9 mouse cellular contexts compared by ENCODE assay signal in the genomic region with DNA sequence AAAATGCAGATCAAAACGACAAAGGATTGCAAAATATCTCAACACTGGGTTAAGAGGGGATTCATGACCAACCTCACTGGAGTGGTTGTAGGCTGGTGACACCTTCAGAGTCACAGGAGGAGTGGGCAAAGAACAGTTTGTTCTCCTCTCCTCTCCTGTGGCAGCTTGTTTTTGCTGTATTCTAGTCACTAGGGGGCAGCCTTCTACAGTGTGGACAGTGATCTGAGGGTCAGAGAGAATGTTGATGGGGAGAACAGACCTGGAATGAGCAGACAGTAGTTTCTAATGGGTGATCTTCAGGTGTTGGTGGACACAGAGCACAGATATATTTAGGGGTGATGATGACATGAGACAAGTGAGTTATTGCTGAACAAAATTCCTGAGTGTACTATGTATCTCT. TPM values are rescaled to one million over a fixed set of nuclear protein-coding genes. Genes with fewer than 3 reads are reported as not detected.
DNase-seq lines count a peak whose midpoint lies in the region; ATAC-seq and TF ChIP-seq lines count a peak whose summit lies in the region.
"Had no signal": no experiment of that assay in that cellular context is flagged by ENCODE, and none has a peak within 500 bp of the region (broad histone marks: within the 10 kb centered on the region; RNA-seq: fewer than 3 reads in every experiment).

No protein-coding gene starts in this region.

- no peak overlapping the region for H3K27ac ChIP-seq in forebrain, embryonic 11.5 days (ENCODE audit: low read depth, low read length)
- H3K27ac ChIP-seq in forebrain, embryonic 16.5 days (ENCODE audit: low read length), result no peak overlapping the region
- H3K27ac ChIP-seq in spleen, adult 2 months (ENCODE audit: insufficient read depth, low read length), result no peak overlapping the region
- no peak overlapping the region for H3K27ac ChIP-seq in forebrain, postnatal 0 days (ENCODE audit: low read depth, low read length)
- H3K27ac ChIP-seq in liver, embryonic 16.5 days (ENCODE audit: low read length), result no peak overlapping the region
- H3K27ac ChIP-seq: heart, embryonic 15.5 days had no signal

- TF ChIP-seq CTCF in spleen, adult 2 months (IDR thresholded peaks at IDR 0.05; ENCODE audit: extremely low read depth, insufficient read depth, insufficient read length, insufficient replicate concordance), result peak; percentile 3; the same call in 1 of the 2 replicates
- TF ChIP-seq CTCF in forebrain, postnatal 0 days (IDR thresholded peaks at IDR 0.05; ENCODE audit: low read depth), result peak; percentile 73

- no peak overlapping the region for H3K9ac ChIP-seq in forebrain, embryonic 11.5 days (ENCODE audit: low read length)
- no peak overlapping the region for H3K9ac ChIP-seq in forebrain, embryonic 16.5 days (replicated peaks; ENCODE audit: low read depth, low read length)
- H3K9ac ChIP-seq in forebrain, postnatal 0 days, result no peak overlapping the region
- H3K9ac ChIP-seq in liver, embryonic 16.5 days (ENCODE audit: low read depth, low read length), result no peak overlapping the region
- H3K9ac ChIP-seq: heart, embryonic 15.5 days had no signal

- TF ChIP-seq POLR2A in spleen, adult 2 months (IDR thresholded peaks at IDR 0.05; ENCODE audit: low read depth, low read length), result no peak

- no peaks in the 10 kb centered on the region for H3K4me1 ChIP-seq in forebrain, embryonic 11.5 days (replicated peaks; ENCODE audit: control insufficient read depth, insufficient read depth, low read length)
- no peaks in the 10 kb centered on the region for H3K4me1 ChIP-seq in forebrain, embryonic 16.5 days (replicated peaks; ENCODE audit: control insufficient read depth, insufficient read depth, low read length)
- H3K4me1 ChIP-seq in spleen, adult 2 months (ENCODE audit: control insufficient read depth, insufficient read depth, insufficient read length), result no peaks in the 10 kb centered on the region
- no peaks in the 10 kb centered on the region for H3K4me1 ChIP-seq in forebrain, postnatal 0 days (ENCODE audit: insufficient read depth)
- no peaks in the 10 kb centered on the region; the same call in 1 of the 2 replicates for H3K4me1 ChIP-seq in liver, embryonic 16.5 days (ENCODE audit: control insufficient read depth, low read depth, low read length)
- H3K4me1 ChIP-seq: heart, embryonic 15.5 days had no signal

- H3K36me3 ChIP-seq in forebrain, embryonic 11.5 days (ENCODE audit: control insufficient read depth, insufficient read depth, low read length), result no peaks in the 10 kb centered on the region
- no peaks in the 10 kb centered on the region for H3K36me3 ChIP-seq in forebrain, embryonic 16.5 days (ENCODE audit: control insufficient read depth, insufficient read depth)
- H3K36me3 ChIP-seq in spleen, adult 2 months (ENCODE audit: control insufficient read depth, insufficient read depth, low read length), result no peaks in the 10 kb centered on the region
- no peaks in the 10 kb centered on the region for H3K36me3 ChIP-seq in forebrain, postnatal 0 days (ENCODE audit: insufficient read depth)
- no peaks in the 10 kb centered on the region for H3K36me3 ChIP-seq in liver, embryonic 16.5 days (ENCODE audit: control insufficient read depth, insufficient read depth)
- H3K36me3 ChIP-seq: heart, embryonic 15.5 days had no signal

- WGBS in forebrain, embryonic 11.5 days, result 0% methylated on average over 1 of the region's 1 CpGs
- 0% methylated on average over 1 of the region's 1 CpGs for WGBS in forebrain, embryonic 16.5 days
- WGBS in spleen, adult 2 months, result 2% methylated on average over 1 of the region's 1 CpGs
- WGBS in forebrain, postnatal 0 days, result 0% methylated on average over 1 of the region's 1 CpGs
- 3% methylated on average over 1 of the region's 1 CpGs for WGBS in liver, embryonic 16.5 days (ENCODE audit: insufficient replicate concordance)

- ATAC-seq in forebrain, embryonic 11.5 days (replicated peaks; ENCODE audit: low FRiP score), result 0 out of 2 replicates have a peak, but pooled peaks have one; percentile 51
- no peak for ATAC-seq in forebrain, embryonic 16.5 days
- 0 out of 2 replicates have a peak, but pooled peaks have one; percentile 27 for ATAC-seq in forebrain, postnatal 0 days
- ATAC-seq in liver, embryonic 16.5 days (ENCODE audit: low read depth), result peak; percentile 58; the same call in 1 of the 2 replicates

- no peaks in the 10 kb centered on the region for H3K27me3 ChIP-seq in forebrain, embryonic 11.5 days (ENCODE audit: control insufficient read depth, insufficient read depth, low read length)
- no peaks in the 10 kb centered on the region for H3K27me3 ChIP-seq in forebrain, embryonic 16.5 days (replicated peaks; ENCODE audit: control insufficient read depth, insufficient read depth, low read length)
- H3K27me3 ChIP-seq in spleen, adult 2 months (ENCODE audit: control insufficient read depth, insufficient read depth, low read length), result no peaks in the 10 kb centered on the region
- H3K27me3 ChIP-seq in forebrain, postnatal 0 days (ENCODE audit: insufficient read depth, low read length), result no peaks in the 10 kb centered on the region
- no peaks in the 10 kb centered on the region for H3K27me3 ChIP-seq in liver, embryonic 16.5 days (ENCODE audit: control insufficient read depth, insufficient read depth, low read depth, low read length)
- H3K27me3 ChIP-seq: heart, embryonic 15.5 days had no signal

- no peak overlapping the region for H3K4me3 ChIP-seq in forebrain, embryonic 11.5 days (ENCODE audit: low read depth, low read length)
- no peak overlapping the region for H3K4me3 ChIP-seq in forebrain, embryonic 16.5 days (replicated peaks; ENCODE audit: low read length)
- no peak overlapping the region for H3K4me3 ChIP-seq in spleen, adult 2 months (ENCODE audit: extremely low read depth, insufficient read depth, insufficient read length)
- H3K4me3 ChIP-seq in forebrain, postnatal 0 days (ENCODE audit: low read depth, low read length), result no peak overlapping the region
- no peak overlapping the region for H3K4me3 ChIP-seq in liver, embryonic 16.5 days (ENCODE audit: low read depth, low read length)
- H3K4me3 ChIP-seq: heart, embryonic 15.5 days had no signal

- DNase-seq in forebrain, embryonic 11.5 days (ENCODE audit: low spot score), result no peak
- no peak for DNase-seq in spleen, adult 2 months (ENCODE audit: low read depth in 1 of 2, low spot score in 2 of 2)
- DNase-seq in spleen, postnatal 14 days (ENCODE audit: low spot score in 2 of 2), result no peak
- DNase-seq in forebrain, postnatal 0 days, result peak; percentile 54
- no peak for DNase-seq in yolk sac, embryonic 10.5 days (ENCODE audit: low spot score)
- no peak for DNase-seq in T-cell, adult 2 months (ENCODE audit: low spot score)

- no peaks in the 10 kb centered on the region for H3K9me3 ChIP-seq in forebrain, embryonic 11.5 days (ENCODE audit: control insufficient read depth, low read length)
- no peaks in the 10 kb centered on the region for H3K9me3 ChIP-seq in forebrain, embryonic 16.5 days (ENCODE audit: control insufficient read depth, low read length)
- H3K9me3 ChIP-seq in forebrain, postnatal 0 days (ENCODE audit: low read length), result no peaks in the 10 kb centered on the region
- H3K9me3 ChIP-seq in liver, embryonic 16.5 days (replicated peaks; ENCODE audit: control insufficient read depth, low read length), result no peaks in the 10 kb centered on the region
- H3K9me3 ChIP-seq: heart, embryonic 15.5 days had no signal

- H3K4me2 ChIP-seq in forebrain, embryonic 11.5 days (ENCODE audit: low read depth, low read length, severe bottlenecking), result no peak overlapping the region
- no peak overlapping the region for H3K4me2 ChIP-seq in forebrain, embryonic 16.5 days (ENCODE audit: low read length)
- no peak overlapping the region for H3K4me2 ChIP-seq in forebrain, postnatal 0 days (ENCODE audit: low read depth)
- H3K4me2 ChIP-seq in liver, embryonic 16.5 days (ENCODE audit: low read depth, low read length), result no peak overlapping the region
- H3K4me2 ChIP-seq: heart, embryonic 15.5 days had no signal

RNA-seq across cellular contexts. Expression of a gene that starts 15.8 kb away (rescaled TPM):
- 9.4 and 9.5 TPM in 2 replicates for polyA plus RNA-seq in forebrain, embryonic 11.5 days (2014; fragmentation: Nextera tagmentation; extraction: Ambion mirVana)
- 32.6 and 33.1 TPM in 2 replicates for polyA plus RNA-seq in forebrain, embryonic 16.5 days (2015; fragmentation: Nextera tagmentation; extraction: Ambion mirVana)
- 11.6 and 11.8 TPM in 2 replicates for polyA plus RNA-seq in spleen, adult 2 months (2012; rRNA removed)
- total RNA-seq in forebrain, postnatal 0 days (2014; rRNA removed), result 29.2 and 38.5 TPM in 2 replicates
- polyA plus RNA-seq in forebrain, postnatal 0 days (2015; fragmentation: Nextera tagmentation; extraction: Ambion mirVana), result 21.6 and 26.4 TPM in 2 replicates
- polyA plus RNA-seq in liver, embryonic 16.5 days (2015; fragmentation: Nextera tagmentation; extraction: Ambion mirVana), result 4.1 and 4.9 TPM in 2 replicates

RNA-seq across cellular contexts. Expression of a gene that starts 49.6 kb away (rescaled TPM):
- not detected in 2 replicates for polyA plus RNA-seq in forebrain, embryonic 11.5 days (2014; fragmentation: Nextera tagmentation; extraction: Ambion mirVana)
- not detected in 2 replicates for polyA plus RNA-seq in forebrain, embryonic 16.5 days (2015; fragmentation: Nextera tagmentation; extraction: Ambion mirVana)
- polyA plus RNA-seq in spleen, adult 2 months (2012; rRNA removed), result not detected in 2 replicates
- not detected in 2 replicates for total RNA-seq in forebrain, postnatal 0 days (2014; rRNA removed)
- polyA plus RNA-seq in forebrain, postnatal 0 days (2015; fragmentation: Nextera tagmentation; extraction: Ambion mirVana), result not detected in 2 replicates
- polyA plus RNA-seq in liver, embryonic 16.5 days (2015; fragmentation: Nextera tagmentation; extraction: Ambion mirVana), result not detected in 2 replicates
- polyA plus RNA-seq: heart, embryonic 15.5 days had no signal
